Mouse (Mus musculus): ENCODE measurements around the gene Fut9. TPM values are rescaled to one million over a fixed set of nuclear protein-coding genes. Genes with fewer than 3 reads are reported as not detected.

The Fut9 gene
- polyA plus RNA-seq, 1 experiment = 21.8 TPM

GRCm38 (mm10) chr4:25658792-25659191 is 141.3 kb downstream of the Fut9 start:
- Histone ChIP-seq H3K27ac (ENCODE audit: insufficient read depth, low read length) (no peak overlapping the region), H3K4me3 (ENCODE audit: insufficient read depth, low read length) (no peak overlapping the region), H3K4me1 (ENCODE audit: control insufficient read depth, insufficient read depth, low read length) (no peaks in the 10 kb centered on the region; the same call in 1 of the 2 replicates)
- TF ChIP-seq CTCF (IDR thresholded peaks at IDR 0.05; ENCODE audit: extremely low read depth, insufficient read depth, low read length) (no peak), POLR2A (IDR thresholded peaks at IDR 0.05; ENCODE audit: extremely low read depth, insufficient read depth, low read length) (no peak)

- H3K27ac ChIP-seq (ENCODE audit: insufficient read depth, low read length) = no peak overlapping the region
- no peak for TF ChIP-seq POLR2A (IDR thresholded peaks at IDR 0.05; ENCODE audit: extremely low read depth, insufficient read depth, low read length)
- TF ChIP-seq CTCF (IDR thresholded peaks at IDR 0.05; ENCODE audit: extremely low read depth, insufficient read depth, low read length) = no peak
- H3K4me3 ChIP-seq (ENCODE audit: insufficient read depth, low read length) = no peak overlapping the region
- no peaks in the 10 kb centered on the region for H3K4me1 ChIP-seq (ENCODE audit: control insufficient read depth, insufficient read depth, low read length)
These were observed 148.1 kb downstream of the Fut9 start for GRCm38 (mm10) chr4:25651902-25652301.

- TF ChIP-seq POLR2A (IDR thresholded peaks at IDR 0.05; ENCODE audit: extremely low read depth, insufficient read depth, low read length) (no peak), CTCF (IDR thresholded peaks at IDR 0.05; ENCODE audit: extremely low read depth, insufficient read depth, low read length) (no peak)
- no peak overlapping the region for H3K4me3 ChIP-seq (ENCODE audit: insufficient read depth, low read length)
- H3K4me1 ChIP-seq (ENCODE audit: control insufficient read depth, insufficient read depth, low read length) = no peaks in the 10 kb centered on the region; the same call in 1 of the 2 replicates
- no peak overlapping the region for H3K27ac ChIP-seq (ENCODE audit: insufficient read depth, low read length)
These were observed 151.9 kb downstream of the Fut9 start for GRCm38 (mm10) chr4:25648107-25648506.

GRCm38 (mm10) chr4:25647593-25647992 is 152.5 kb downstream of the Fut9 start:
- no peak overlapping the region for H3K4me3 ChIP-seq (ENCODE audit: insufficient read depth, low read length)
- TF ChIP-seq CTCF (IDR thresholded peaks at IDR 0.05; ENCODE audit: extremely low read depth, insufficient read depth, low read length) (no peak), POLR2A (IDR thresholded peaks at IDR 0.05; ENCODE audit: extremely low read depth, insufficient read depth, low read length) (no peak)
- no peaks in the 10 kb centered on the region; the same call in 1 of the 2 replicates for H3K4me1 ChIP-seq (ENCODE audit: control insufficient read depth, insufficient read depth, low read length)
- no peak overlapping the region for H3K27ac ChIP-seq (ENCODE audit: insufficient read depth, low read length)

- Histone ChIP-seq H3K27ac (ENCODE audit: insufficient read depth, low read length) (no peak overlapping the region), H3K4me3 (ENCODE audit: insufficient read depth, low read length) (no peak overlapping the region), H3K4me1 (ENCODE audit: control insufficient read depth, insufficient read depth, low read length) (no peaks in the 10 kb centered on the region; the same call in 1 of the 2 replicates)
- TF ChIP-seq POLR2A (IDR thresholded peaks at IDR 0.05; ENCODE audit: extremely low read depth, insufficient read depth, low read length) (no peak), CTCF (IDR thresholded peaks at IDR 0.05; ENCODE audit: extremely low read depth, insufficient read depth, low read length) (no peak)
These were observed 154.5 kb downstream of the Fut9 start for GRCm38 (mm10) chr4:25645580-25645979.

- TF ChIP-seq CTCF (IDR thresholded peaks at IDR 0.05; ENCODE audit: extremely low read depth, insufficient read depth, low read length) (no peak), POLR2A (IDR thresholded peaks at IDR 0.05; ENCODE audit: extremely low read depth, insufficient read depth, low read length) (no peak)
- no peaks in the 10 kb centered on the region; the same call in 1 of the 2 replicates for H3K4me1 ChIP-seq (ENCODE audit: control insufficient read depth, insufficient read depth, low read length)
- H3K4me3 ChIP-seq (ENCODE audit: insufficient read depth, low read length) = no peak overlapping the region
- no peak overlapping the region for H3K27ac ChIP-seq (ENCODE audit: insufficient read depth, low read length)
These were observed 158.1 kb downstream of the Fut9 start for GRCm38 (mm10) chr4:25641993-25642392.

GRCm38 (mm10) chr4:25633262-25633661 is 166.8 kb downstream of the Fut9 start:
- no peak for TF ChIP-seq CTCF (IDR thresholded peaks at IDR 0.05; ENCODE audit: extremely low read depth, insufficient read depth, low read length)
- no peak for TF ChIP-seq POLR2A (IDR thresholded peaks at IDR 0.05; ENCODE audit: extremely low read depth, insufficient read depth, low read length)
- no peak overlapping the region for H3K27ac ChIP-seq (ENCODE audit: insufficient read depth, low read length)
- H3K4me3 ChIP-seq (ENCODE audit: insufficient read depth, low read length) = no peak overlapping the region
- no peaks in the 10 kb centered on the region for H3K4me1 ChIP-seq (ENCODE audit: control insufficient read depth, insufficient read depth, low read length)

- Histone ChIP-seq H3K4me1 (ENCODE audit: control insufficient read depth, insufficient read depth, low read length) (no peaks in the 10 kb centered on the region; the same call in 1 of the 2 replicates), H3K27ac (ENCODE audit: insufficient read depth, low read length) (no peak overlapping the region), H3K4me3 (ENCODE audit: insufficient read depth, low read length) (no peak overlapping the region)
- no peak for TF ChIP-seq POLR2A (IDR thresholded peaks at IDR 0.05; ENCODE audit: extremely low read depth, insufficient read depth, low read length)
- TF ChIP-seq CTCF (IDR thresholded peaks at IDR 0.05; ENCODE audit: extremely low read depth, insufficient read depth, low read length) = no peak
These were observed 171.9 kb downstream of the Fut9 start for GRCm38 (mm10) chr4:25628113-25628512.

- no peak for TF ChIP-seq POLR2A (IDR thresholded peaks at IDR 0.05; ENCODE audit: extremely low read depth, insufficient read depth, low read length)
- TF ChIP-seq CTCF (IDR thresholded peaks at IDR 0.05; ENCODE audit: extremely low read depth, insufficient read depth, low read length) = no peak
- H3K4me3 ChIP-seq (ENCODE audit: insufficient read depth, low read length) = no peak overlapping the region
- no peaks in the 10 kb centered on the region; the same call in 1 of the 2 replicates for H3K4me1 ChIP-seq (ENCODE audit: control insufficient read depth, insufficient read depth, low read length)
- H3K27ac ChIP-seq (ENCODE audit: insufficient read depth, low read length) = no peak overlapping the region
These were observed 172.6 kb downstream of the Fut9 start for GRCm38 (mm10) chr4:25627467-25627866.

- Histone ChIP-seq H3K4me3 (ENCODE audit: insufficient read depth, low read length) (no peak overlapping the region), H3K27ac (ENCODE audit: insufficient read depth, low read length) (no peak overlapping the region), H3K4me1 (ENCODE audit: control insufficient read depth, insufficient read depth, low read length) (no peaks in the 10 kb centered on the region; the same call in 1 of the 2 replicates)
- TF ChIP-seq CTCF (IDR thresholded peaks at IDR 0.05; ENCODE audit: extremely low read depth, insufficient read depth, low read length) (no peak), POLR2A (IDR thresholded peaks at IDR 0.05; ENCODE audit: extremely low read depth, insufficient read depth, low read length) (no peak)
These were observed 173.0 kb downstream of the Fut9 start for GRCm38 (mm10) chr4:25627039-25627438.
